Mouse (Mus musculus): Measurements from ENCODE around the gene Grpel1.

Gene Grpel1

DNA sequence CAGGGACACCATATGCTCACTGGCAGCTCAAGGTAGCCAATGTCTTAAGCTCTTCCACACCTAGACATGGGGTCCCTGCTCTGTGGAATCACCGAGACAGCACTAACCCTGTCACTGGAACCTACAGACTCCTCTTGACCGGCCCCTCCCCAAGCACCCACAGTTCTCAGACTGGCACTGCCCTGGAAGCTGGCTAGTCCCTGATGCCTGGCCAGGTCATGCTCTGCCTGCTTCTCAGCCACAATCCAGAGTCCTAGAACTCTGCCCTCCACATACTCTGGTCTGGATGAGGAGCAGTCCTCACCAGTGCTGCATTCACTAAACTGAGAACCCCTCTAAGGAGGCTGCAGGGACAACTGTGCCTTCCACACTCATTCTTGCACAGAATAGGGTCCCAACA lies 46.2 kb downstream of the Grpel1 start:
- DNase-seq (ENCODE audit: low spot score): no peak

DNA sequence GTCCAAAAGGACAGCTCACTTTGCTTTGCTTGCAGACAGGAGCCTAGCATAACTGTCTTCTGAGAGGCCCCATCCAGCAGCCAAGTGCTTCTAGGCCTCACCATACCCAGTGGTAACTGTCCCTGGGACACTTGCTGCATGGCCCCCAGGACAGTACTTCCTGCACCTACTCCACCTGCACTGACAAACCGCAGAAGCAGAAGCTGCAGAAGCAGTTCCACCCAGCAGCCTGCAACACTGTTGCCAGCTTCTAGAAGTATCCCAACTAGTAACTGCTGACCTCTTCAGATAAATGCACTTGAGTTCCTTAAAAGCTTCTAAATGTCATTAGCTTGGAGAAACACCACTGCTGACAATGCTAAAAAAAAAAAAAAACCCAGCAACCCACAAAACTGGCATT lies 50.3 kb downstream of the Grpel1 start:
- DNase-seq (ENCODE audit: low spot score): no peak

DNA sequence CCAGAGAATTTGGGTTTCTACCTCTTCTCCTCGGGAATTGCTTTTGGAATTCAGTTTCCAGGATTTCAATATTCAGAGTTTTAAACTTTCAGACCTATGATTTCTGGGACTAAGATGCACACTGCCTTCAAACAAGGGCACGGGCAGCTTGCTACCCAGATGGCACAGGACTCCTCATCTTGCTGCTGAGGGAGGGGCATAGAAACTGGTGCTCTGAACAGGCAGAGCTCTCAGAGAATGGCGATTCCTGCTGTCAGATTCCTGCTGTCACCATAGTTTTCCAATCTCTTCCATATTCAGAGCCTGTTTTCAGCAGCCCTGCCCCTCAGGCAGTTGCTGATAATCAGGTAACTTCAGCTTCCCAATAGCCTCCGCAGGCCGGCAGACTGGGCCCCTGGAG lies 50.8 kb downstream of the Grpel1 start:
- DNase-seq (ENCODE audit: low spot score): no peak

DNA sequence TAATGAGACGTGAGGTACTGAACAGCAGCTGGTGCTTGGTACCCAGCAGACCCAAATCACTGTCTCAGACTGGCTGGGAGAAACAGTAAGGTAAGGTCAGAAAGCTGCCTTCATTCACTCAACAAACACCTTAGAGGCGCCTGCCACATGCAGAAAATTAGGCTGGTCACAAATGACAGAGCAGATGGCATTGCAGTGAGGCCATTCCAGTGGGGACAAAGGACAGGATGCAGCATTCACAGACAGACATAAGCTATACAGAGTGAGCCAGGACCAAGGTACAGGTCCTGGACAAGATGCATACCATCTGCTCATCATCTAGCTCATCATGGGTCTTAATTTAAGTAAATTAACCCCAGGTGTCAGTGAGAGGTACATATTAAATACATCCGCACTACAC lies 52.8 kb downstream of the Grpel1 start:
- no peak for DNase-seq (ENCODE audit: low spot score)

DNA sequence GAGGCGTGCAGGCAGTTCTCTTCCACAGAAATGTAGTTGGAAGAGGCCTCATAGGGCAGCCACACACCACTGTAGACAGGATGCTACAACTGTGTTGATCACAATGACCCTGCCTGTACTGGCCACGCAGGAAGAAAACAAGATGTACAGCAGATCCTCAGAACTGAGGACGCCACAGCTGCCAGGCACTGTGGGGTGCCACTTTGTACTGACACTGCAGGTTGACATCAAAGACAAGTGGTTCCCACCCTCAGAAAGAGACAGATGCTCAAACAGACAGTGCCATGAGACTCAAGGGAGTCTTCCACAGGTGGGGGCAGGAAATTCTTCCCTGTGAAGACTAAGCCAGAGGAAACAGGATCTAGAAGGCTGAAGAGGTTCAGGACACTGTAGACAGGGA lies 55.0 kb downstream of the Grpel1 start:
- DNase-seq (ENCODE audit: low spot score): no peak

DNA sequence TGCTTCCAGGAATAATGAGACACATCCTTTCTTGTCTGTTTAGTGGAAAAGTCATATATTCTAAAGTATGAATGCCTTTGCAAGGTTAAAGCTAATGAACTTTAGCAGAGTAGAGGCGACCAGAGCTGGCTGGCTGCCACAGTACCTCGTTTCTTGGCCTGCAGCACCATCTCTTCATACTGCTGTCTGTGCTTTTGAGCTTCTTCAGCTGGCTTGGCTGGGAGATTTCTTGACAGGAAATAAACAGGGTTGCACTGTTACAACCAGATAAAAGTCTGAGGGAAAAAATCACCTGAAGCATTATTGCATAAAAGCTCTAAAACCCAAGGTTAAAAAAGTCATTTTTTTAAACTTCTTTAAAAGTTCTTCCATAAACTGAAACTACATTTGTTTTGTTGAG lies 58.0 kb downstream of the Grpel1 start:
- no peak for DNase-seq (ENCODE audit: low spot score)

DNA sequence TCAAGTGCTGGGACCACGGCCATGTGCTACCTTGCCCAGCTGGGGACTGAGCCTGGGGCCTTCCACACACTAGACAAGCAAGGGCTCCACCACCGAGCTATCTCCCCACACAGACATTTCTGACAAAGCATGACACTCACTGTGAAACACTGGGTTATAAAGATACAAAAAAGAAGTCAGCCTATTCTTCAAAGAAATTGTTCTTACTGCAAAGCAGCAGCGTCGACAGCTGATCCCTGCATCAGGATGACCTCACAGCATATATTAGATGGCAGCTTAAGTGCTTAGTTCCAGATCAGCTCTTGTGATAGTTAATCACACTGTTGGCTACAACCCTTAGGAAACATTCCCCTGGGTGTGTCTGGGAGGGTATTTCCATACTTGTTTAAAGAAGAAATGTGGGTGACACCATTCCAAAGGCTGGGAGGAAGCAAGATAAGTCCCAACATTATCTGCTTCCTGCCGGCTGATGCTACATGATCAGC lies 58.5 kb downstream of the Grpel1 start:
- DNase-seq (ENCODE audit: low spot score): no peak

All from T-cell, adult 2 months (primary cell).